Mouse (Mus musculus): Measurements from ENCODE around the gene Ppp2r3a.

GRCm38 (mm10) chr9:101286766-101287165 lies 35.2 kb upstream of the Ppp2r3a start:
- TF ChIP-seq GATA1 (IDR thresholded peaks at IDR 0.05; ENCODE audit: low read length) (no peak), TAL1 (IDR thresholded peaks at IDR 0.05; ENCODE audit: low read length) (no peak)
